Mouse (Mus musculus) stomach, postnatal 0 days (tissue): Measurements from ENCODE around the gene Sgsm3.

Experiments
- CTCF ChIP-seq: IDR thresholded peaks from 2 replicates; pipeline ENCODE4 v1.5.1; 2016; ENCODE audit warnings: antibody characterized with exemption, low read depth, mild to moderate bottlenecking, moderate library complexity
- EP300 ChIP-seq: optimal IDR thresholded peaks from 2 replicates; pipeline ENCODE3; 2016; ENCODE audit warnings: antibody characterized with exemption

DNA sequence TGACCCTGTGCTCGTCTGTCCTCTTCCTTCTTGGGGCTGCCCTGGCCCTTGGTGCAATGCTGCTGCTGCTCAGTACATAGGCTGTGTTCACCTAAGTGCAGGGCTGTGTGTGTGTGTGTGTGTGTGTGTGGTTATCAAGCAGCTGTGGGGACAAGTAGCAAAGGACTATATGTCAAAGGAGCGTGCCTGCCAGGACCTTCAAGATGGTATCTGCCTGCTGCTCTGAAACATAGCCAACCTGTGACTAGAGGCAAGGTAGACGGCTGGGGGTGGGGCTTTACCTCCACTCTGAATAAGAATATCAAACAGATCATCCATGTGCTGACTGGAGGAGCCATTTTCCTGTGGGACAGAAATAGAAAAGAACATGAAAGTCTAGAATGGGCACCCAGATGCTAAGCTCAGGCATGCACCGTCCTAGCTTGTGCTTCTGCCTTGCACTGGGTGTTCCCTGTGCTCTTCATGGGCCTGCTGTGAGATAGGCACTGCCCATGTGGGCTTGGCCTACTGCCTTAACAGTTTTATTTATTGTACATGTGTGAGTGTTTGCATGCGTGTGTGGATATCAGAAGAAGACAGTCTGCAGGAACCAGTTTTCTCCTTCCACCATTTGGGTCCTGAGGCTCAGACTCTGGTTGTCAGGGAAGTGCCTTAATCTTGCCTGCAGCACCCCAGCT is 37.6 kb downstream of the Sgsm3 start:
- TF ChIP-seq CTCF, result no peak
- TF ChIP-seq EP300, result no peak
